Mouse (Mus musculus): ENCODE measurements at regions not wholly inside any gene's neighbourhood (a gene's known extent, or its start where the extent isn't known, plus 50 kb on each side); places are given as distances from the start of the nearest gene placed in this dataset.

GRCm38 (mm10) chr5:46020175-46020574 is 162.8 kb upstream of the Lcorl start:
- ATAC-seq = no peak
- Histone ChIP-seq H3K4me2 (replicated peaks) (no peak overlapping the region), H3K4me3 (replicated peaks) (no peak overlapping the region), H3K4me1 (replicated peaks) (0 out of 2 replicates have a peak, but pooled peaks cover 3% of the 10 kb centered on the region), H3K9me3 (no peaks in the 10 kb centered on the region), H3K9ac (replicated peaks) (no peak overlapping the region), H3K27me3 (no peaks in the 10 kb centered on the region), H3K36me3 (no peaks in the 10 kb centered on the region), H3K27ac (no peak overlapping the region)
- 81% methylated on average over 4 of the region's 4 CpGs for WGBS

GRCm38 (mm10) chr5:46007446-46007845 is 150.0 kb upstream of the Lcorl start:
- 78% methylated on average over 9 of the region's 9 CpGs for WGBS
- H3K27me3 ChIP-seq = no peaks in the 10 kb centered on the region
- H3K9ac ChIP-seq (replicated peaks) = no peak overlapping the region
- H3K4me1 ChIP-seq (replicated peaks) = no peaks in the 10 kb centered on the region
- H3K4me2 ChIP-seq (replicated peaks) = no peak overlapping the region
- no peaks in the 10 kb centered on the region for H3K9me3 ChIP-seq
- ATAC-seq = no peak
- no peak overlapping the region for H3K4me3 ChIP-seq (replicated peaks)
- H3K27ac ChIP-seq = no peak overlapping the region
- H3K36me3 ChIP-seq = no peaks in the 10 kb centered on the region

- H3K4me3 ChIP-seq (replicated peaks) = no peak overlapping the region
- no peaks in the 10 kb centered on the region for H3K36me3 ChIP-seq
- H3K9me3 ChIP-seq = no peaks in the 10 kb centered on the region
- 93% methylated on average over 2 of the region's 2 CpGs for WGBS
- no peak for ATAC-seq
- H3K4me2 ChIP-seq (replicated peaks) = no peak overlapping the region
- no peak overlapping the region for H3K27ac ChIP-seq
- no peak overlapping the region for H3K9ac ChIP-seq (replicated peaks)
- H3K27me3 ChIP-seq = no peaks in the 10 kb centered on the region
- H3K4me1 ChIP-seq (replicated peaks) = no peaks in the 10 kb centered on the region
Observed at GRCm38 (mm10) chr5:46006691-46007090, 149.3 kb upstream of the Lcorl start.

GRCm38 (mm10) chr5:46006228-46006627 is 148.8 kb upstream of the Lcorl start:
- H3K27me3 ChIP-seq = no peaks in the 10 kb centered on the region
- no peak overlapping the region for H3K9ac ChIP-seq (replicated peaks)
- no peaks in the 10 kb centered on the region for H3K9me3 ChIP-seq
- 62% methylated on average over 3 of the region's 3 CpGs for WGBS
- H3K4me1 ChIP-seq (replicated peaks) = no peaks in the 10 kb centered on the region
- no peak overlapping the region for H3K4me2 ChIP-seq (replicated peaks)
- H3K4me3 ChIP-seq (replicated peaks) = no peak overlapping the region
- no peaks in the 10 kb centered on the region for H3K36me3 ChIP-seq
- no peak for ATAC-seq
- H3K27ac ChIP-seq = no peak overlapping the region

- Histone ChIP-seq H3K4me3 (replicated peaks) (no peak overlapping the region), H3K27ac (no peak overlapping the region), H3K9me3 (no peaks in the 10 kb centered on the region), H3K4me2 (replicated peaks) (no peak overlapping the region), H3K36me3 (no peaks in the 10 kb centered on the region), H3K27me3 (no peaks in the 10 kb centered on the region), H3K9ac (replicated peaks) (no peak overlapping the region), H3K4me1 (replicated peaks) (no peaks in the 10 kb centered on the region)
- 96% methylated on average over 1 of the region's 1 CpGs for WGBS
- no peak for ATAC-seq
Observed at GRCm38 (mm10) chr5:46005631-46006030, 148.2 kb upstream of the Lcorl start.

- no peaks in the 10 kb centered on the region for H3K27me3 ChIP-seq
- no peak for ATAC-seq
- H3K9ac ChIP-seq (replicated peaks) = no peak overlapping the region
- H3K4me3 ChIP-seq (replicated peaks) = no peak overlapping the region
- 90% methylated on average over 5 of the region's 5 CpGs for WGBS
- H3K9me3 ChIP-seq = no peaks in the 10 kb centered on the region
- H3K4me1 ChIP-seq (replicated peaks) = no peaks in the 10 kb centered on the region
- no peak overlapping the region for H3K27ac ChIP-seq
- no peaks in the 10 kb centered on the region for H3K36me3 ChIP-seq
- H3K4me2 ChIP-seq (replicated peaks) = no peak overlapping the region
Observed at GRCm38 (mm10) chr5:46002011-46002410, 144.6 kb upstream of the Lcorl start.

GRCm38 (mm10) chr5:45957766-45958165 is 100.4 kb upstream of the Lcorl start:
- 86% methylated on average over 2 of the region's 2 CpGs for WGBS

GRCm38 (mm10) chr5:45943970-45944369 is 86.6 kb upstream of the Lcorl start:
- Histone ChIP-seq H3K27ac (no peak overlapping the region), H3K36me3 (no peaks in the 10 kb centered on the region), H3K4me3 (replicated peaks) (no peak overlapping the region), H3K4me2 (replicated peaks) (no peak overlapping the region), H3K27me3 (no peaks in the 10 kb centered on the region), H3K4me1 (replicated peaks) (no peaks in the 10 kb centered on the region), H3K9me3 (no peaks in the 10 kb centered on the region), H3K9ac (replicated peaks) (no peak overlapping the region)
- 73% methylated on average over 3 of the region's 3 CpGs for WGBS
- peak; percentile 50; the same call in 1 of the 2 replicates for ATAC-seq

More at GRCm38 (mm10) chr5:45957766-45958165, 100.4 kb upstream of the Lcorl start:
- Histone ChIP-seq H3K27me3 (no peaks in the 10 kb centered on the region), H3K4me2 (replicated peaks) (no peak overlapping the region), H3K4me1 (replicated peaks) (no peaks in the 10 kb centered on the region), H3K4me3 (replicated peaks) (no peak overlapping the region), H3K27ac (no peak overlapping the region), H3K36me3 (no peaks in the 10 kb centered on the region), H3K9ac (replicated peaks) (no peak overlapping the region), H3K9me3 (no peaks in the 10 kb centered on the region)
- no peak for ATAC-seq

- Histone ChIP-seq H3K36me3 (no peaks in the 10 kb centered on the region), H3K9me3 (no peaks in the 10 kb centered on the region), H3K9ac (replicated peaks) (no peak overlapping the region), H3K4me2 (replicated peaks) (no peak overlapping the region), H3K4me3 (replicated peaks) (no peak overlapping the region), H3K27me3 (no peaks in the 10 kb centered on the region), H3K4me1 (replicated peaks) (peaks cover 12% of the 10 kb centered on the region), H3K27ac (no peak overlapping the region)
- 43% methylated on average over 4 of the region's 4 CpGs for WGBS
- ATAC-seq = peak; percentile 69
Observed at GRCm38 (mm10) chr5:45932970-45933369, 75.6 kb upstream of the Lcorl start.

- H3K36me3 ChIP-seq = no peaks in the 10 kb centered on the region
- no peak overlapping the region for H3K27ac ChIP-seq
- no peak overlapping the region for H3K4me3 ChIP-seq (replicated peaks)
- 85% methylated on average over 2 of the region's 2 CpGs for WGBS
- no peak for ATAC-seq
- H3K9me3 ChIP-seq = no peaks in the 10 kb centered on the region
- H3K27me3 ChIP-seq = no peaks in the 10 kb centered on the region
- peaks cover 12% of the 10 kb centered on the region for H3K4me1 ChIP-seq (replicated peaks)
- no peak overlapping the region for H3K4me2 ChIP-seq (replicated peaks)
- no peak overlapping the region for H3K9ac ChIP-seq (replicated peaks)
Observed at GRCm38 (mm10) chr5:45931252-45931651, 73.8 kb upstream of the Lcorl start.

- Histone ChIP-seq H3K4me2 (replicated peaks) (no peak overlapping the region), H3K27ac (no peak overlapping the region), H3K4me3 (replicated peaks) (no peak overlapping the region), H3K27me3 (no peaks in the 10 kb centered on the region), H3K36me3 (no peaks in the 10 kb centered on the region), H3K9me3 (no peaks in the 10 kb centered on the region), H3K9ac (replicated peaks) (no peak overlapping the region), H3K4me1 (replicated peaks) (0 out of 2 replicates have a peak, but pooled peaks cover under 1% of the 10 kb centered on the region)
- no peak for ATAC-seq
- 79% methylated on average over 9 of the region's 9 CpGs for WGBS
Observed at GRCm38 (mm10) chr5:45925879-45926410, 68.5 kb upstream of the Lcorl start.

- Histone ChIP-seq H3K9ac (replicated peaks) (no peak overlapping the region), H3K4me1 (replicated peaks) (no peaks in the 10 kb centered on the region), H3K4me2 (replicated peaks) (no peak overlapping the region), H3K9me3 (no peaks in the 10 kb centered on the region), H3K27ac (no peak overlapping the region), H3K4me3 (replicated peaks) (no peak overlapping the region), H3K36me3 (no peaks in the 10 kb centered on the region), H3K27me3 (no peaks in the 10 kb centered on the region)
- 92% methylated on average over 3 of the region's 3 CpGs for WGBS
- ATAC-seq = no peak
Observed at GRCm38 (mm10) chr5:45923907-45924594, 66.6 kb upstream of the Lcorl start.

All from midbrain, embryonic 13.5 days (tissue).